Comparison of ENCODE assay signal across 9 mouse cellular contexts in genomic region chr19:44332833-44333623, GRCm38 (mm10). TPM values are rescaled to one million over a fixed set of nuclear protein-coding genes. Genes with fewer than 3 reads are reported as not detected.
DNase-seq lines count a peak whose midpoint lies in the region.
"Had no signal": no experiment of that assay in that cellular context is flagged by ENCODE, and none has a peak within 500 bp of the region (broad histone marks: within the 10 kb centered on the region; RNA-seq: fewer than 3 reads in every experiment).

TSS of gene Scd4 (plus strand) at chr19:44333092.

- intact Hi-C loops in gastrocnemius, postnatal 14 days (cut with DNase I; ENCODE audit: low total_unique reads), result no loop called here

- peak; percentile 90 for DNase-seq in Muller cell, postnatal 12 days (ENCODE audit: inconsistent ontology term)
- peak; percentile 60 for DNase-seq in adrenal gland, postnatal 10 days
- DNase-seq in heart, adult 8-10 months (ENCODE audit: low spot score), result peak; percentile 13
- peak; percentile 15 to 49 for DNase-seq in kidney, postnatal 4 days
- DNase-seq in urinary bladder, postnatal 10 days (ENCODE audit: low spot score), result no peak
- no peak for DNase-seq in gastrocnemius, postnatal 4 days (ENCODE audit: low spot score in 2 of 2)
- no peak for DNase-seq in gastrocnemius, postnatal 14 days
- no peak for DNase-seq in thymus, adult 18-20 months
- DNase-seq: liver, embryonic 13.5 days had no signal

RNA-seq across cellular contexts. Expression of gene Scd4, which starts in this region (rescaled TPM):
- total RNA-seq in adrenal gland, postnatal 10 days (2021), result 1 to 10 TPM; 1.6 to 1.7 TPM
- 1 to 10 TPM; 2.6 to 5.1 (median 3.1) TPM for total RNA-seq in heart, adult 8-10 months (2022)
- under 1 TPM; 0.62 to 0.71 TPM for total RNA-seq in gastrocnemius, postnatal 4 days (2021)
- total RNA-seq in gastrocnemius, postnatal 14 days (2021), result under 1 TPM; 0.24 to 0.29 TPM

Comparison
In these comparisons a context has a peak if more than half of its experiments do, and no peak if none do; other contexts are left out.
1. DNase-seq: peak in Muller cell, postnatal 12 days (single experiment), adrenal gland, postnatal 10 days (single experiment), heart, adult 8-10 months (single experiment) and kidney, postnatal 4 days (2 of 2); none in urinary bladder, postnatal 10 days (single experiment), gastrocnemius, postnatal 4 days (0 of 2), gastrocnemius, postnatal 14 days (single experiment) and thymus, adult 18-20 months (0 of 2).